ENCODE assay signal across 10 mouse cellular contexts in the genomic region with DNA sequence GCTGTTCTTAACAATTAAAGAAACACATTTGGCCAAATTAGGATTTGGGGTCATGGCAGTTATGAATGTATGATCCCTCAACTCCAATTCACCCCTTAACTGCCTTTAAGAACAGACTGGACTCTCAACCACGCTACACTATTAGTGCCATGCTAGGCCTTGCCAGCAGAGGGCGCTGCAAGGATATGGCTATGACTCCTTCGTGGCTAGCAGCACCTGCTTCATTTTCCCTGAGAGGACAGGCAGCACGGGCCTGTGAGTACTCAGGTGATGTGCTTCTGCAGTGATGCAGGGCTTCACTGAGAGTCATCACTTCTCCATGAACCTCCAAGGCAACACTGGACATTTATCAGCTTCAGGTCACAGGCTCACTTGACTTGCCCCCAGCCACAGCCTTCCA.
DNase-seq lines count a peak whose midpoint lies in the region; ATAC-seq lines count a peak whose summit lies in the region.
"Had no signal": no experiment of that assay in that cellular context is flagged by ENCODE, and none has a peak within 500 bp of the region (broad histone marks: within the 10 kb centered on the region; RNA-seq: fewer than 3 reads in every experiment).

No protein-coding gene starts in this region.

- no peak for ATAC-seq in hindbrain, embryonic 14.5 days (ENCODE audit: low FRiP score)
- ATAC-seq in hindbrain, embryonic 16.5 days = no peak

- intact Hi-C loops in heart, postnatal 10 days (cut with DNase I) = loop anchor here (2.0 kb wide), 1 partner anchor 13 kb away; no protein-coding TSS in a partner anchor
- intact Hi-C loops in left cerebral cortex, postnatal 25 days (cut with DNase I) = no loop called here

- H3K27ac ChIP-seq in hindbrain, embryonic 14.5 days = no peak overlapping the region
- H3K27ac ChIP-seq in hindbrain, embryonic 16.5 days (ENCODE audit: low read depth, low read length) = no peak overlapping the region
- H3K27ac ChIP-seq: embryonic facial prominence, embryonic 13.5 days; macrophage had no signal

- H3K4me1 ChIP-seq in hindbrain, embryonic 14.5 days (replicated peaks; ENCODE audit: control insufficient read depth, insufficient read depth, low read length) = peaks cover 1% of the 10 kb centered on the region
- peaks cover under 1% of the 10 kb centered on the region for H3K4me1 ChIP-seq in hindbrain, embryonic 16.5 days (ENCODE audit: control insufficient read depth, insufficient read depth, low read depth, low read length)

- H3K9me3 ChIP-seq in hindbrain, embryonic 14.5 days (ENCODE audit: control insufficient read depth, low read length) = no peaks in the 10 kb centered on the region
- H3K9me3 ChIP-seq in hindbrain, embryonic 16.5 days (ENCODE audit: control insufficient read depth, low read length) = no peaks in the 10 kb centered on the region
- H3K9me3 ChIP-seq: embryonic facial prominence, embryonic 13.5 days had no signal

- H3K4me3 ChIP-seq in hindbrain, embryonic 14.5 days (replicated peaks; ENCODE audit: low read length) = no peak overlapping the region
- H3K4me3 ChIP-seq in hindbrain, embryonic 16.5 days (ENCODE audit: low read length) = no peak overlapping the region
- H3K4me3 ChIP-seq: embryonic facial prominence, embryonic 13.5 days had no signal

- peak; percentile 70 for DNase-seq in hindbrain, embryonic 14.5 days (ENCODE audit: low spot score)
- DNase-seq in ZHBTc4 (ENCODE audit: low read depth, low spot score) = peak; percentile 77
- DNase-seq in cerebellum, postnatal 14 days = peak; percentile 90 to 95
- peak; percentile 75 to 86 for DNase-seq in heart, postnatal 10 days
- DNase-seq in left cerebral cortex, postnatal 25 days (ENCODE audit: low spot score in 2 of 2) = peak; percentile 61 to 71
- peak; percentile 58 to 71 for DNase-seq in natural killer cell, adult 2 months (ENCODE audit: low spot score in 2 of 2)
- peak; percentile 27 to 49 for DNase-seq in thymus, adult 18-20 months

- no peak overlapping the region for H3K9ac ChIP-seq in hindbrain, embryonic 14.5 days
- H3K9ac ChIP-seq in hindbrain, embryonic 16.5 days (ENCODE audit: low read depth, low read length) = no peak overlapping the region
- H3K9ac ChIP-seq: embryonic facial prominence, embryonic 13.5 days had no signal

- H3K4me2 ChIP-seq in hindbrain, embryonic 14.5 days (replicated peaks) = no peak overlapping the region
- no peak overlapping the region for H3K4me2 ChIP-seq in hindbrain, embryonic 16.5 days (ENCODE audit: low read length)
- H3K4me2 ChIP-seq: embryonic facial prominence, embryonic 13.5 days had no signal

- H3K36me3 ChIP-seq in hindbrain, embryonic 14.5 days (replicated peaks; ENCODE audit: control insufficient read depth, insufficient read depth) = no peaks in the 10 kb centered on the region
- H3K36me3 ChIP-seq in hindbrain, embryonic 16.5 days (ENCODE audit: control insufficient read depth, insufficient read depth, low read length) = no peaks in the 10 kb centered on the region
- H3K36me3 ChIP-seq: embryonic facial prominence, embryonic 13.5 days had no signal

- 4% methylated on average over 4 of the region's 4 CpGs for WGBS in hindbrain, embryonic 14.5 days
- 5% methylated on average over 4 of the region's 4 CpGs for WGBS in hindbrain, embryonic 16.5 days

- no peaks in the 10 kb centered on the region for H3K27me3 ChIP-seq in hindbrain, embryonic 14.5 days (ENCODE audit: control insufficient read depth, insufficient read depth, low read length)
- H3K27me3 ChIP-seq in hindbrain, embryonic 16.5 days (replicated peaks; ENCODE audit: control insufficient read depth, insufficient read depth, low read length) = no peaks in the 10 kb centered on the region
- H3K27me3 ChIP-seq: embryonic facial prominence, embryonic 13.5 days had no signal

Comparison
In these comparisons a context has a peak if more than half of its experiments do, and no peak if none do; other contexts are left out.
1. DNase-seq: peak in every context shown above with its lines; median percentile 92 in cerebellum, postnatal 14 days; 80 in heart, postnatal 10 days; 77 in ZHBTc4; 70 in hindbrain, embryonic 14.5 days; 66 in left cerebral cortex, postnatal 25 days; 64 in natural killer cell, adult 2 months; 38 in thymus, adult 18-20 months.